Mouse (Mus musculus) heart, embryonic 15.5 days (tissue): ENCODE measurements around the gene Golph3. TPM values are rescaled to one million over a fixed set of nuclear protein-coding genes. Genes with fewer than 3 reads are reported as not detected.

Experiments
- ATAC-seq: fragments of 200-750 bp; cut with Nextera tagmentation; replicated peaks from 2 replicates; pipeline ENCODE4 v1.8.0; 2017; ENCODE audit warnings: low read depth, moderate TSS enrichment; ENCODE audit not compliant: insufficient number of reproducible peaks, insufficient read depth, low FRiP score
- H3K27ac ChIP-seq: fragments of 300-500 bp; sonication (generic); 2 replicates; pipeline ENCODE4 v1.5.1; 2015; ENCODE audit warnings: mild to moderate bottlenecking, inconsistent platforms
- H3K27me3 ChIP-seq: fragments of 300-500 bp; sonication (generic); 2 replicates; pipeline ENCODE4 v1.6.1; 2015; ENCODE audit warnings: inconsistent platforms
- H3K36me3 ChIP-seq: fragments of 300-500 bp; sonication (generic); 2 replicates; pipeline ENCODE4 v1.6.1; 2015; ENCODE audit warnings: mild to moderate bottlenecking, inconsistent platforms
- H3K4me1 ChIP-seq: fragments of 300-500 bp; sonication (generic); replicated peaks from 2 replicates; pipeline ENCODE4 v1.6.1; 2015; ENCODE audit warnings: inconsistent platforms
- H3K4me2 ChIP-seq: fragments of 300-500 bp; sonication (generic); 2 replicates; pipeline ENCODE4 v1.6.1; 2015; ENCODE audit warnings: inconsistent platforms, mild to moderate bottlenecking, moderate library complexity
- H3K4me3 ChIP-seq: fragments of 300-500 bp; sonication (generic); 2 replicates; pipeline ENCODE4 v1.5.1; 2015; ENCODE audit warnings: mild to moderate bottlenecking, inconsistent platforms
- H3K9ac ChIP-seq: fragments of 300-500 bp; sonication (generic); 2 replicates; pipeline ENCODE4 v1.6.1; 2015; ENCODE audit warnings: mild to moderate bottlenecking, inconsistent platforms
- H3K9me3 ChIP-seq: fragments of 300-500 bp; sonication (generic); replicated peaks from 2 replicates; pipeline ENCODE4 v1.6.1; 2016; ENCODE audit warnings: inconsistent platforms
- WGBS: fragments of 180-500 bp; shearing (Covaris S2); methylation state at CpG from one replicate; pipeline ENCODE4 v1.1.7; 2015; ENCODE audit warnings: mixed read lengths; 5-methylcytosine and 5-hydroxymethylcytosine counted together
- polyA plus RNA-seq: library from polyadenylated mRNA; unstranded; fragments of >200 nt; fragmentation: Nextera tagmentation; extraction: Ambion mirVana; gene quantifications from 2 replicates; pipeline ENCODE4 v1.2.1, GENCODE M21; 2015

Golph3 gene
- polyA plus RNA-seq, 1 experiment from 2014 or later: 62.7 TPM

DNA sequence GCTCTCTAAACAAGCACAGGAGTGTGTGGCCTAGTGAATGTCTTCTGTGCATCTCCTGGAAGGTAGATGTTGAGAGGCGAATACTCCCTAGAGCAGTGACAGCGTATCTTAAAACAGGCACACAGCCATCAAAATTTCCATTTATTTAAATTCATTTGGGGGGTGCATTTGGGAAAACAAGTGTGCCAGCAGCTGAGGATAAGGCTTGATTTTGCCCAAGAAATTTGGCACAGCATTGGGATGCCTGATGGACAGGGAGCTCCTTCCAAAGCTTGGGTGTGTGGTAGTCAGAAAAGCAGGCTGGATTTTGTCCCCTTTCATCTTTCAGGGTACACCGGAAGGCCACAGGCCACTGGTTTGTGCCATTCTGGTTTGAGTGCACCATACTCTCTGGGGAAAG, 48.8 kb downstream of the Golph3 start:
- no peak overlapping the region for H3K4me3 ChIP-seq
- H3K4me2 ChIP-seq: no peak overlapping the region
- peaks cover 23% of the 10 kb centered on the region for H3K4me1 ChIP-seq
- no peaks in the 10 kb centered on the region for H3K27me3 ChIP-seq
- no peaks in the 10 kb centered on the region for H3K9me3 ChIP-seq
- H3K36me3 ChIP-seq: peaks cover 10% of the 10 kb centered on the region; the same call in 1 of the 2 replicates
- no peak overlapping the region for H3K9ac ChIP-seq
- no peak overlapping the region for H3K27ac ChIP-seq
- no peak for ATAC-seq
- 93% methylated on average over 3 of the region's 3 CpGs for WGBS

DNA sequence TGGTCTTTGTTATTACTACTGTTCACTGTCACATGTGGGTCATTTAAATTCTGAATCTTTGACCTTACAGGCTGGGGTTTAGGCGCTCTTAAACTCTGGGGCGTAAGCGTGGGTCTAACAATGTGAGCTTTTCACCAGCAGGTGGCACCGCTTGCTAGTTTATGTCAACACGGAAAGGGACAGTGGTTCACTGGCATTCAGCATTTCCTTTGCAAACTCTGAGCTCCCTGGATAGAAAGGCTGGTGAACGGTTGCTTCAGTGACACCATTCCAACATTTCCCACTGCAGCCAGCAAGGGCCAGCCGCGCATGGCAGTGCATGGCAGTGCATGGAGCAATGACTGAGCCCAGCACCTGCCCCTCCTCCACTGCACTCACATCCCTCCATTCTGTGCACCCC, 49.9 kb downstream of the Golph3 start:
- no peak overlapping the region for H3K4me2 ChIP-seq
- WGBS: 8% methylated on average over 8 of the region's 8 CpGs
- H3K4me3 ChIP-seq: no peak overlapping the region
- 0 out of 2 replicates have a peak, but pooled peaks have one; percentile 8 for ATAC-seq
- H3K27me3 ChIP-seq: no peaks in the 10 kb centered on the region
- H3K27ac ChIP-seq: no peak overlapping the region
- no peaks in the 10 kb centered on the region for H3K9me3 ChIP-seq
- H3K36me3 ChIP-seq: peaks cover 7% of the 10 kb centered on the region; the same call in 1 of the 2 replicates
- peaks cover 29% of the 10 kb centered on the region for H3K4me1 ChIP-seq
- H3K9ac ChIP-seq: no peak overlapping the region

DNA sequence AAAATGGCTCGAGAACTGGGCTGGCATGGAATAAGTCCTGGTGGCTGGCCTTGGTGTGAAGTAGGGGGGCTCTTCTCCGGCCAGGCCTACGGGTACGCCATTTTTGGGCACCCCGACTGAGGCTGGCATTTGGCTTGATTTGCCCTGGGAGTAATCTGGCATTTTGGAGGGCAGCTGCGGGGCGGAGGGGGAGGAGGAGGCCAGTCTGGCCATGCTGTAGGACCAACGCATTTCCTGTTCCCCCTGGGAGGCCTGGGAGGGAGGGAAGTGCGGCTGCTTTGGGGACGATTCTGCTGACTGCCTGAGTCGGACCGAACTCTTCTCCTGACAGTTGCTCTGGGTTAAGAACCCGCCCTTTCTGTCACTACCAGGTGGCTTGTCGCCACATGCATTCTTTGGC, 52.2 kb downstream of the Golph3 start:
- Histone ChIP-seq H3K27me3 (no peaks in the 10 kb centered on the region), H3K4me2 (no peak overlapping the region), H3K9me3 (no peaks in the 10 kb centered on the region), H3K4me1 (peaks cover 17% of the 10 kb centered on the region), H3K27ac (no peak overlapping the region), H3K4me3 (no peak overlapping the region), H3K36me3 (peaks cover 7% of the 10 kb centered on the region; the same call in 1 of the 2 replicates), H3K9ac (no peak overlapping the region)
- WGBS: 83% methylated on average over 14 of the region's 14 CpGs
- ATAC-seq: no peak

DNA sequence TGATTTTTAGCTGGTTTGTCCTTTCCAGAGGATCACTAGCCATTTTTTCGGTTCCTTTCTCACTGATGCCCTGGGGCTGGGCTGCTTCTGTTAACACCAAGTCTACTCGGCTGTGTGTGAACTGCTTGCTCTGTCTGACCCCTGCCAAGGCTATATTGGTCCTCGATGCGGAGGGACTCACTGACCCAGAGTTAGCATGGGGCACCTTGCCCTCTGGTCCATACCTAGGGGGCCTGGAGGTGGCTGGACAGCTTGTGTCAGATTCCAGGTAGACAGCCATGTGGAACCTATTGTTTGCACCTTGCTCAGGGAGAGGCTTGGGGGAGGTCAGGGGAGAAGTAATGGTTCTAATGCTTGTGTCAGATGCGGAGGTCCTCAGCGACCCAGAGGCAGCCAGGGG, 52.7 kb downstream of the Golph3 start:
- Histone ChIP-seq H3K27ac (no peak overlapping the region), H3K36me3 (peaks cover 7% of the 10 kb centered on the region; the same call in 1 of the 2 replicates), H3K4me2 (no peak overlapping the region), H3K27me3 (no peaks in the 10 kb centered on the region), H3K4me3 (no peak overlapping the region), H3K9me3 (no peaks in the 10 kb centered on the region), H3K4me1 (peaks cover 17% of the 10 kb centered on the region), H3K9ac (no peak overlapping the region)
- no peak for ATAC-seq
- 74% methylated on average over 6 of the region's 6 CpGs for WGBS

DNA sequence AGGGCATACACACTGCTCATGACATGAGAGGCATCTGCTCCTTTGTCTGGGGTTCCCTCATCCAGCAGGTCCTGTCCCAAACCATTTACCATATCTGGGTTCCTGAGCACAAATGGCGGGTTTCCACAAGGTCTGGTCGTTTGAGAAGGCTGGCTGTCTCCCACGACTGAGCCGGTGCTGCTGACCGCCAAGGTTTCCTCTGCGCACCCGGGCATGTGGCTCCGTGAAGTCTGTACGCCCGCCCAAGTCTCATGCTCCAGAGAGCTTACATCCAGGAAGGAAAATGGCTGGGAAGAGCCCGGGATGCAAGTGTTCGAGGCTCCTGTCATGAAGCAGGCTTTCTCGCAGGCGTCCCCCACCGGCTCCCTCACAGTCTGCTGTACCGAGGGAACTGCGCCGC, 53.7 kb downstream of the Golph3 start:
- H3K4me3 ChIP-seq: peak overlapping the region; percentile 35
- no peaks in the 10 kb centered on the region for H3K9me3 ChIP-seq
- H3K4me1 ChIP-seq: peaks cover 17% of the 10 kb centered on the region
- H3K4me2 ChIP-seq: peak overlapping the region; percentile 63
- H3K27me3 ChIP-seq: no peaks in the 10 kb centered on the region
- H3K9ac ChIP-seq: no peak overlapping the region
- H3K27ac ChIP-seq: peak overlapping the region; percentile 54
- no peak for ATAC-seq
- peaks cover 7% of the 10 kb centered on the region; the same call in 1 of the 2 replicates for H3K36me3 ChIP-seq
- WGBS: 58% methylated on average over 18 of the region's 18 CpGs

DNA sequence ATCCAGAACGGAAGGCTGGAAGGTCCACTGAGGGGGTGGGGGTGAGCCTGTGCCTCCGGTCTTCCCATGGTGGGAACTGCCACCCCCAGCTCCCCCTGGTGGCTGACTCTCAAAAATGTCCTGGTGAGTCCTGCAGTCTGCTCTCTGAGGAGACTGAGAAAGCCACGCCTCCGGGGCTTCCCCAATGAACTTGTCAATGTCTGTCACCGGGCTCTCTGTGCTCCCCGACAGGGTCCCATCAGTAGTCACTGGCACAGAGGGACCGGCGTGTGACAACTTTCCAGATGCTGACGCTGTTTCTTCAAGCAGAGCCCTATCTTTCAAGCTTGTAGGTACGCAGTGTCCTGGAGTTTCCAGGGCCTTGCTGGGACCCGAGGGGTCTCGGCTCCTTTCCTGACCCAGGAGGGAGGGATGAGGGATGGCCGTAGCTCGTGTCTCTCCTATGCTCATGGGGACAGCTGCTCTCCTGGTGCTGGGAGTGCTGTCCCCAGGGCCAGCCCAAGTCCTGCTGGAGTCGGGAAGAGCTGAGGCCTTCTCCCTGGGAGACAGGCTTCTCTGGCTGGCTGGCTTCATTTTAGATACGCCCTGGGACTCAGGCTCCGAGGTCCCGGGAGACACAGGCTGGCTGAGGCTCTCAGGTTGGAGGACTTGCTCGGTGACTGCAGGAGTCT, 54.5 kb downstream of the Golph3 start:
- WGBS: 8% methylated on average over 19 of the region's 19 CpGs
- peak overlapping the region; percentile 63 for H3K4me2 ChIP-seq
- H3K4me1 ChIP-seq: peaks cover 17% of the 10 kb centered on the region
- H3K27ac ChIP-seq: peak overlapping the region; percentile 68
- H3K9me3 ChIP-seq: no peaks in the 10 kb centered on the region
- H3K9ac ChIP-seq: peak overlapping the region; percentile 30; the same call in 1 of the 2 replicates
- H3K27me3 ChIP-seq: no peaks in the 10 kb centered on the region
- peaks cover 7% of the 10 kb centered on the region; the same call in 1 of the 2 replicates for H3K36me3 ChIP-seq
- peak; percentile 86 for ATAC-seq
- peak overlapping the region; percentile 35 for H3K4me3 ChIP-seq

DNA sequence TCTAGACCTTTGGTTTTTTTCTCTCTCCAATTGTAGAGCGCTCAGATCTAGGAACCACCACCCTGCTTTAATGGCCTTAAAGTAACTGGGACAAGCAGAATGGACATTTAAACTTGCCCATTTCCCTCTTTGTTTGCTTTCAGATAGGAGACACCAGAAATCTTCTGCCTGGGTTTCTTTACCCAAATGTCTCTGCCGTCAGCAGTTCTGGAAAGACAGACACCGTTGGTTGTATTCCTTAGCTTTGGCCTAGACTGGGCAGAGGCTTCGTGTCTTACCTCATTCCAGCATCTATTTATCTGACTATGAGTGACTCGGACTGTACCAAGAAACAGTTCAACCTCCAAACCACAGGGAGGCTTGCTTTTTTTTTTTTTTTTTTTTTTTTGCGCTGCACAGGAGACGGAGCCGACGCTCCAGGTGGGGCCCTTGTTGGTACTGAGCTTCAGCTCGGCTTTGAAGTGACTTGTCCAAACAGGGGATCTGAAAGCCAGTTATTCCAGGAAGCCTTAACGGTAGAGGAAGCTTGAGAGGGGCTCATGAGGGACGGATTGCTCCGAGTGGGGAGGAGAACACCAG, 55.3 kb downstream of the Golph3 start:
- Histone ChIP-seq H3K27ac (peak overlapping the region; percentile 68), H3K27me3 (no peaks in the 10 kb centered on the region), H3K4me3 (peak overlapping the region; percentile 35; the same call in 1 of the 2 replicates), H3K4me2 (peak overlapping the region; percentile 63), H3K9me3 (no peaks in the 10 kb centered on the region), H3K36me3 (peaks cover 7% of the 10 kb centered on the region; the same call in 1 of the 2 replicates), H3K4me1 (peaks cover 14% of the 10 kb centered on the region), H3K9ac (no peak overlapping the region)
- 50% methylated on average over 13 of the region's 13 CpGs for WGBS
- no peak for ATAC-seq

DNA sequence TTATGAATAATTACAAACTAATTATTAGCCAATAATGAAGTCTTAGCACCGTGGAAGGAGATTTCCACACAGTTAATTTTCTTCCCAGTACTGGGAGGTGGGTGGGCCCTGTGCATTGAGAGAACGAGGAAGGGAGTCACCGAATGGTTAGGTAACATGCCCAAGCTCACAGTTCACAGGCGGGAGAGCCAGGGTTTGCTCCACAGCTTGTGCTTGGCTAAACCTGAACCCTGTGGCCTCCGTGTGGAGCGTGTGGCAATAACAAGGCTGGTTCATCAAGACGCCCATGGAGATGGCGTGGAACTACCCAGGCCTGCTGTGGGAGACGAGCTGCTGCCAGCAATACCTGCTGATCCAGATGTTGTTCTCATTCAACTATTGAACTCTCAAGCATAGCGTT, 56.5 kb downstream of the Golph3 start:
- H3K9me3 ChIP-seq: no peaks in the 10 kb centered on the region
- H3K27ac ChIP-seq: no peak overlapping the region
- no peak overlapping the region for H3K9ac ChIP-seq
- H3K4me1 ChIP-seq: peaks cover 14% of the 10 kb centered on the region
- no peak overlapping the region for H3K4me3 ChIP-seq
- H3K36me3 ChIP-seq: peaks cover 7% of the 10 kb centered on the region; the same call in 1 of the 2 replicates
- H3K4me2 ChIP-seq: no peak overlapping the region
- ATAC-seq: no peak
- 87% methylated on average over 10 of the region's 10 CpGs for WGBS
- H3K27me3 ChIP-seq: no peaks in the 10 kb centered on the region

DNA sequence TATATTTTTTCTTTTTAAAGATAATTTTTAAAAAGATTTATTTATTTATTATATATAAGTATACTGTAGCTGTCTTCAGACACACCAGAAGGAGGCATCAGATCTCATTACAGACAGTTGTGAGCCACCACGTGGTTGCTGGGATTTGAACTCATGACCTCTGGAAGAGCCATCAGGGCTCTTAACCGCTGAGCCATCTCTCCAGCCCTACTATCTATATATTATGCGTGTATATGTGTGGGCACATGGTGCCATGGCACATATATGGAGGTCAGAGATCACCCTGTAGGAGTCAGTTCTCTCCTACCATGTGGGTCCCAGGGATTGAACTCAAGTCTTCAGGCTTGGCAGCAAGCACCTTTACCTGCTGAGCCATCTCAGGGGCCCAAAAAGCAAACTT, 58.8 kb downstream of the Golph3 start:
- no peaks in the 10 kb centered on the region for H3K9me3 ChIP-seq
- ATAC-seq: no peak
- 88% methylated on average over 3 of the region's 3 CpGs for WGBS

DNA sequence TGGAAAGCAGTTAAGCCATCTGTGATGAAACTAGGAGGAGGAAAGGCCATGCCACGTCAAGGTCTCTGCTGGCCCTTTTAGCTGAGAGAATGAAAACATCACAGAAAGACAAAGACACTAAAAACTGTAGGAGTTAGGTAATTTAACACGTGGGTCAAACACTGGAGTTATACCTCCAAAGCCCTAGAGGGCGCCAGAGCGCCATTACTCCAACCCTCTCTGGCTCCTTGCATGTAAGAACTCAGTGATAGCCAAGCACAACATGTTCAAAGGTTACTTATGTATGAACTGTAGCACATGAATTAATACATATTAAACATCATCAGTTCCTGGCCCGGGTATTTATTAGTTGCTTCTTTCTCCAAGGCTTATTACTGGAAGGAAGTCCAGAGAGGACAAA, 59.3 kb downstream of the Golph3 start:
- Histone ChIP-seq H3K27ac (no peak overlapping the region), H3K4me1 (peaks cover 8% of the 10 kb centered on the region), H3K27me3 (no peaks in the 10 kb centered on the region), H3K4me3 (no peak overlapping the region), H3K9ac (no peak overlapping the region), H3K4me2 (no peak overlapping the region), H3K9me3 (no peaks in the 10 kb centered on the region), H3K36me3 (no peaks in the 10 kb centered on the region)
- ATAC-seq: no peak
- 60% methylated on average over 5 of the region's 5 CpGs for WGBS

More for the DNA sequence above, 58.8 kb downstream of the Golph3 start:
- Histone ChIP-seq H3K27ac (no peak overlapping the region), H3K4me3 (no peak overlapping the region), H3K27me3 (no peaks in the 10 kb centered on the region), H3K4me2 (no peak overlapping the region), H3K9ac (no peak overlapping the region), H3K36me3 (no peaks in the 10 kb centered on the region), H3K4me1 (peaks cover 12% of the 10 kb centered on the region)

DNA sequence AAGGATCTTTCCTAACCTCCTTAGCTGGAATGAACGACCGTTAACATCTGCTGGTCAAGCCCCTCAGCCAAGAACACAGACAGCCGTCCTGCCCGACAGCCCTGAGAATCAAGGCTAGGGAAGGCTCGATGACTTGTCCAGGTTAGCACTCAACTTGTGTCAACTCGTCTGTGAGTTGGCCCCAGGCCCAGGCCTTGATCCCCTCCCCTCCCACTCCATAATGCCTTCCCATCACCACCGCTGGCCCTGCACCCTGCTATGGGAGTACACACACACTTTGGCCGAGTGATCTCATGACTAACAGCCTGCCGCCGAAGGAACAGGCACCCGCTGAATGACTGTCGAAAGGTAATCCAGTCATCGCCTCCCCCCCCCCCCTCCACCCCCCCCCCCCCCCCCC, 63.4 kb downstream of the Golph3 start:
- H3K27me3 ChIP-seq: no peaks in the 10 kb centered on the region
- WGBS: 47% methylated on average over 13 of the region's 13 CpGs
- H3K9me3 ChIP-seq: no peaks in the 10 kb centered on the region
- H3K4me1 ChIP-seq: no peaks in the 10 kb centered on the region
- H3K4me3 ChIP-seq: no peak overlapping the region
- no peak for ATAC-seq
- H3K27ac ChIP-seq: no peak overlapping the region
- H3K36me3 ChIP-seq: 0 out of 2 replicates have a peak, but pooled peaks cover 5% of the 10 kb centered on the region
- H3K4me2 ChIP-seq: no peak overlapping the region
- no peak overlapping the region for H3K9ac ChIP-seq
